Mouse (Mus musculus): ENCODE results near the gene Nrp1. TPM values are rescaled to one million over a fixed set of nuclear protein-coding genes. Genes with fewer than 3 reads are reported as not detected.
A peak's percentile ranks its signal among the peaks of the same experiment; 100 is the strongest.

Gene Nrp1
- polyA plus RNA-seq, 1 experiment from 2014 or later = 94.6 TPM

GRCm38 (mm10) chr8:128528591-128529383 is 170.4 kb downstream of the Nrp1 start:
- Histone ChIP-seq H3K9me3 (ENCODE audit: control insufficient read depth, low read length) (no peaks in the 10 kb centered on the region), H3K4me2 (ENCODE audit: low read depth, low read length) (no peak overlapping the region), H3K9ac (ENCODE audit: low read depth, low read length) (no peak overlapping the region), H3K27me3 (replicated peaks; ENCODE audit: control insufficient read depth, insufficient read depth, low read length) (no peaks in the 10 kb centered on the region), H3K4me1 (ENCODE audit: control insufficient read depth, insufficient read depth, low read length) (0 out of 2 replicates have a peak, but pooled peaks cover 6% of the 10 kb centered on the region), H3K4me3 (ENCODE audit: low read depth, low read length) (no peak overlapping the region), H3K27ac (replicated peaks; ENCODE audit: low read depth, low read length) (no peak overlapping the region), H3K36me3 (ENCODE audit: control insufficient read depth, insufficient read depth, low read length) (no peaks in the 10 kb centered on the region)
- DNase-seq (ENCODE audit: low spot score) (peak; percentile 58), ATAC-seq (ENCODE audit: low read depth) (peak; percentile 68; the same call in 1 of the 2 replicates)
- 30% methylated on average over 8 of the region's 8 CpGs for WGBS

GRCm38 (mm10) chr8:128534442-128534871 is 176.1 kb downstream of the Nrp1 start:
- ATAC-seq (ENCODE audit: low read depth) (no peak), DNase-seq (ENCODE audit: low spot score) (peak; percentile 44)
- no peaks in the 10 kb centered on the region for H3K27me3 ChIP-seq (replicated peaks; ENCODE audit: control insufficient read depth, insufficient read depth, low read length)
- H3K4me2 ChIP-seq (ENCODE audit: low read depth, low read length) = no peak overlapping the region
- no peak overlapping the region for H3K4me3 ChIP-seq (ENCODE audit: low read depth, low read length)
- H3K27ac ChIP-seq (replicated peaks; ENCODE audit: low read depth, low read length) = no peak overlapping the region
- no peaks in the 10 kb centered on the region for H3K9me3 ChIP-seq (ENCODE audit: control insufficient read depth, low read length)
- no peak overlapping the region for H3K9ac ChIP-seq (ENCODE audit: low read depth, low read length)
- no peaks in the 10 kb centered on the region for H3K36me3 ChIP-seq (ENCODE audit: control insufficient read depth, insufficient read depth, low read length)
- WGBS = 50% methylated on average over 3 of the region's 3 CpGs
- no peaks in the 10 kb centered on the region for H3K4me1 ChIP-seq (ENCODE audit: control insufficient read depth, insufficient read depth, low read length)

DNA sequence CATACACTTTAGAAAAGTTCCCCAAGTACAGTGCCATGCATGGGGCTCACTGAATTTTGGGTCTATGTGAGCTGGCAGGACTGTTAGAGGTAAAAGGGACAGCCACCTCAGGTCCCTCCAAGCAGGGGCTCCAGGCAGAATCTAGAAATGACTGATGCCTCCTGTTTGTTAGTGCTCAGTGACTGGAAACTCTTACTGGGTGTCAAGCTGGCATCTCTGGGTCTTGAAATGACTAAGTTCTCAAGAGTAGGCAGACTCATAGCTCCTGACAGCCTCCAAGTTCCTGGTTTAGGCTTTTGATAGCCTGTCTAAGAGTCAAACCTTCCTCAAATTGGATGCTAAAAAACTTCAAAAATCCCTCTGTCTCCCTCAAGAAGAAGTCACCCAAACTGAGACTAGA is 177.3 kb downstream of the Nrp1 start:
- H3K4me1 ChIP-seq (ENCODE audit: control insufficient read depth, insufficient read depth, low read length) = no peaks in the 10 kb centered on the region
- DNase-seq (ENCODE audit: low spot score) = no peak
- H3K27ac ChIP-seq (replicated peaks; ENCODE audit: low read depth, low read length) = no peak overlapping the region
- H3K4me2 ChIP-seq (ENCODE audit: low read depth, low read length) = no peak overlapping the region
- no peak overlapping the region for H3K4me3 ChIP-seq (ENCODE audit: low read depth, low read length)
- H3K9ac ChIP-seq (ENCODE audit: low read depth, low read length) = no peak overlapping the region
- no peak for ATAC-seq (ENCODE audit: low read depth)
- H3K9me3 ChIP-seq (ENCODE audit: control insufficient read depth, low read length) = no peaks in the 10 kb centered on the region
- no peaks in the 10 kb centered on the region for H3K27me3 ChIP-seq (replicated peaks; ENCODE audit: control insufficient read depth, insufficient read depth, low read length)
- H3K36me3 ChIP-seq (ENCODE audit: control insufficient read depth, insufficient read depth, low read length) = no peaks in the 10 kb centered on the region

DNA sequence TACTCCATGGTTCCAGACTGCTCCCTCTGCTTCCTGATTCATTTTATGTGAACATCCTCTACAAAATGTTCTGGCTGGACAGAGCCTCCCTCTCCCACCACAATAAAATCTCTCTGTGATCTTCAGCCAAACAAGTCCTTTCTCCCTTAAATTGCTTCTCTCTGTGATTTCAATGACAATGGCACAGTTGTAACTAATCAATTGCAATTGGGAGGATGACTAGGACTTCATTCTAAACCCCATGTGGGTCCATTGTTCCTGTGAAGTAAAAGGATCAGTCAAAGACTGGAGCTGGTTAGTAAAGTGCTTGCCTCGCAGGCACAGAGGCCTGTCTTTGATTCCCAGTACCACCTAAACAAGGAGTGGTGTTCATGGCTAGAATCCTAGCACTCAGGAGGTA is 180.0 kb downstream of the Nrp1 start:
- Histone ChIP-seq H3K9me3 (ENCODE audit: control insufficient read depth, low read length) (no peaks in the 10 kb centered on the region), H3K4me2 (ENCODE audit: low read depth, low read length) (no peak overlapping the region), H3K4me1 (ENCODE audit: control insufficient read depth, insufficient read depth, low read length) (no peaks in the 10 kb centered on the region), H3K36me3 (ENCODE audit: control insufficient read depth, insufficient read depth, low read length) (no peaks in the 10 kb centered on the region), H3K4me3 (ENCODE audit: low read depth, low read length) (no peak overlapping the region), H3K27me3 (replicated peaks; ENCODE audit: control insufficient read depth, insufficient read depth, low read length) (no peaks in the 10 kb centered on the region), H3K9ac (ENCODE audit: low read depth, low read length) (no peak overlapping the region), H3K27ac (replicated peaks; ENCODE audit: low read depth, low read length) (no peak overlapping the region)
- ATAC-seq (ENCODE audit: low read depth) (no peak), DNase-seq (ENCODE audit: low spot score) (no peak)
- 39% methylated on average over 1 of the region's 1 CpGs for WGBS

DNA sequence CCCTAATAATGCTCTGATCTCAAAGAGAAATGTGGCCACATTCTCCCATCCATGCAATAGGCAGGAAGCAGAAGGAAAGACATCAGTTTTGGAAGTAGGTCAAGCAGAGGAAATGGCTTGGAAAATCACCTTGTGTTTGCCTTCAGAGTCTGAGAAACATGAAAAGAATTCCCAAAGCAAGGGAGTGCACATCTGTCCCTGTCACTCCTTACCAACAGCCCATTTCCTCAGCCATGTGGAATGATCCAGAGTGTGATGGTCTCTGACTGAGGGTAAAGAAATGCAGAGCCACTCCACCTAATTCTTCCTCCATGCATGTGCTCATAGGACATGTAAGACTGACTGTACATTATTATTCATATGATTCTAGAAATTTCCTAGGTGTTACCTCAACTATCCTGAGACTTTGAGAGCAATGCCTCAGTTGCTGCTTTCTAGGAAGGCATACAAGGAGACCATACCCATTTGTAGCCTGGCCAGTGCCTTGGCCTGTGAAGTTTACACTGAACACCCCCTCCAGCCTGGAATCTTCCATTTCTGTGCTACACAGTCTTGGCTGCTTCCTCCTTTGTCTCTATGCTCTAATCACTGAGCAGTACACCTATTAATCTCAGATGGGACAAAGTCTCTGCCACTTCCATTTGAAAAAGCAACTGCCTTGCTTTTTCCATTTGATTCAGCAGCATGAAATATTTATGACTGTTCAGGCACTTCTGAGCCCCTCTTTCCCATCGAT is 183.1 kb downstream of the Nrp1 start:
- WGBS = 53% methylated on average over 1 of the region's 1 CpGs
- Histone ChIP-seq H3K27me3 (replicated peaks; ENCODE audit: control insufficient read depth, insufficient read depth, low read length) (no peaks in the 10 kb centered on the region), H3K4me2 (ENCODE audit: low read depth, low read length) (no peak overlapping the region), H3K4me3 (ENCODE audit: low read depth, low read length) (no peak overlapping the region), H3K27ac (replicated peaks; ENCODE audit: low read depth, low read length) (no peak overlapping the region), H3K4me1 (ENCODE audit: control insufficient read depth, insufficient read depth, low read length) (peaks cover 4% of the 10 kb centered on the region; the same call in 1 of the 2 replicates), H3K36me3 (ENCODE audit: control insufficient read depth, insufficient read depth, low read length) (no peaks in the 10 kb centered on the region), H3K9ac (ENCODE audit: low read depth, low read length) (no peak overlapping the region), H3K9me3 (ENCODE audit: control insufficient read depth, low read length) (no peaks in the 10 kb centered on the region)
- DNase-seq (ENCODE audit: low spot score) (no peak), ATAC-seq (ENCODE audit: low read depth) (no peak)

GRCm38 (mm10) chr8:128544128-128544846 is 185.9 kb downstream of the Nrp1 start:
- Histone ChIP-seq H3K4me2 (ENCODE audit: low read depth, low read length) (no peak overlapping the region), H3K9me3 (ENCODE audit: control insufficient read depth, low read length) (no peaks in the 10 kb centered on the region), H3K4me3 (ENCODE audit: low read depth, low read length) (no peak overlapping the region), H3K36me3 (ENCODE audit: control insufficient read depth, insufficient read depth, low read length) (no peaks in the 10 kb centered on the region), H3K9ac (ENCODE audit: low read depth, low read length) (no peak overlapping the region), H3K27ac (replicated peaks; ENCODE audit: low read depth, low read length) (no peak overlapping the region; the same call in none of the 2 replicates), H3K4me1 (ENCODE audit: control insufficient read depth, insufficient read depth, low read length) (peaks cover 4% of the 10 kb centered on the region; the same call in 1 of the 2 replicates), H3K27me3 (replicated peaks; ENCODE audit: control insufficient read depth, insufficient read depth, low read length) (no peaks in the 10 kb centered on the region)
- peak; percentile 87 for ATAC-seq (ENCODE audit: low read depth)
- 39% methylated on average over 2 of the region's 2 CpGs for WGBS
- DNase-seq (ENCODE audit: low spot score) = peak; percentile 85

DNA sequence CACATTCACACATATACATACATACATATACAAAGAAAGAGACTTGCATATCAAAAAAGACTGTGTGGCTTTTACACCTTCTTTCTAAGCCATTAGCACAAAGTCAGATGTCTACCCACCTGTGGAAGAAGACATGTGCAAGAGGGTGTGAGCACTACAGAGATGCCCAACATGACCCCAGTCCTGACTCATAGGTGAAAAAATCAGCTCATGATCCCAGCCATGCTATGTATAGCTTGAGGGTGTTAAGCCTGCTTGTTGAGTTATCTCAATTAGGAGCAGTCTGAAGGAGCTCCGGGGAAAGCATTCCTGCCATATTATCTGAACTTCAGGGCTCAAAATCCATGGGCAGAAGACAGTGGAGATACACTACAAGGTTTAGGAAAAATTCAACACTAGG is 187.9 kb downstream of the Nrp1 start:
- no peak overlapping the region for H3K4me2 ChIP-seq (ENCODE audit: low read depth, low read length)
- H3K27ac ChIP-seq (replicated peaks; ENCODE audit: low read depth, low read length) = no peak overlapping the region
- DNase-seq (ENCODE audit: low spot score) (no peak), ATAC-seq (ENCODE audit: low read depth) (no peak)
- WGBS = 83% methylated on average over 1 of the region's 1 CpGs
- H3K27me3 ChIP-seq (replicated peaks; ENCODE audit: control insufficient read depth, insufficient read depth, low read length) = no peaks in the 10 kb centered on the region
- H3K9ac ChIP-seq (ENCODE audit: low read depth, low read length) = no peak overlapping the region
- no peak overlapping the region for H3K4me3 ChIP-seq (ENCODE audit: low read depth, low read length)
- H3K9me3 ChIP-seq (ENCODE audit: control insufficient read depth, low read length) = no peaks in the 10 kb centered on the region
- H3K4me1 ChIP-seq (ENCODE audit: control insufficient read depth, insufficient read depth, low read length) = peaks cover 4% of the 10 kb centered on the region; the same call in 1 of the 2 replicates
- H3K36me3 ChIP-seq (ENCODE audit: control insufficient read depth, insufficient read depth, low read length) = no peaks in the 10 kb centered on the region

- ATAC-seq (ENCODE audit: low read depth) = no peak
- 85% methylated on average over 4 of the region's 4 CpGs for WGBS
- no peak overlapping the region for H3K4me3 ChIP-seq (ENCODE audit: low read depth, low read length)
- H3K4me2 ChIP-seq (ENCODE audit: low read depth, low read length) = no peak overlapping the region
- DNase-seq (ENCODE audit: low spot score) = no peak
- no peaks in the 10 kb centered on the region for H3K9me3 ChIP-seq (ENCODE audit: control insufficient read depth, low read length)
- H3K27ac ChIP-seq (replicated peaks; ENCODE audit: low read depth, low read length) = no peak overlapping the region
- no peaks in the 10 kb centered on the region for H3K27me3 ChIP-seq (replicated peaks; ENCODE audit: control insufficient read depth, insufficient read depth, low read length)
- H3K4me1 ChIP-seq (ENCODE audit: control insufficient read depth, insufficient read depth, low read length) = peaks cover 4% of the 10 kb centered on the region; the same call in 1 of the 2 replicates
- no peak overlapping the region for H3K9ac ChIP-seq (ENCODE audit: low read depth, low read length)
- no peaks in the 10 kb centered on the region for H3K36me3 ChIP-seq (ENCODE audit: control insufficient read depth, insufficient read depth, low read length)
These were observed 189.0 kb downstream of the Nrp1 start for GRCm38 (mm10) chr8:128547361-128547760.

Measured in embryonic facial prominence, embryonic 14.5 days (tissue).